Mouse (Mus musculus) intestine, embryonic 14.5 days (tissue): Measurements from ENCODE around the gene Ncam1. TPM values are rescaled to one million over a fixed set of nuclear protein-coding genes. Genes with fewer than 3 reads are reported as not detected.

Experiments
- ATAC-seq: fragments of 200-750 bp; cut with Nextera tagmentation; replicated peaks from 2 replicates; pipeline ENCODE4 v1.8.0; 2017; ENCODE audit warnings: low read depth, moderate number of reproducible peaks, moderate TSS enrichment, moderate library complexity; ENCODE audit not compliant: low FRiP score, low TSS enrichment
- DNase-seq: peaks from one replicate; pipeline ENCODE4 v3.0.0-alpha.2; 2018; ENCODE audit warnings: low spot score
- H3K27ac ChIP-seq: fragments of 300-500 bp; sonication (generic); 2 replicates; pipeline ENCODE4 v1.5.1; 2014; ENCODE audit warnings: low read depth, mild to moderate bottlenecking, control low read depth
- H3K27me3 ChIP-seq: fragments of 300-500 bp; sonication (generic); replicated peaks from 2 replicates; pipeline ENCODE4 v1.6.1; 2014; ENCODE audit warnings: low read length, control low read depth; ENCODE audit not compliant: control insufficient read depth, insufficient read depth
- H3K36me3 ChIP-seq: fragments of 300-500 bp; sonication (generic); 2 replicates; pipeline ENCODE4 v1.6.1; 2014; ENCODE audit warnings: low read length, control low read depth; ENCODE audit not compliant: control insufficient read depth, insufficient read depth
- H3K4me1 ChIP-seq: fragments of 300-500 bp; sonication (generic); replicated peaks from 2 replicates; pipeline ENCODE4 v1.6.1; 2014; ENCODE audit warnings: low read length, control low read depth, mixed read lengths; ENCODE audit not compliant: control insufficient read depth, insufficient read depth
- H3K4me2 ChIP-seq: fragments of 300-500 bp; sonication (generic); 2 replicates; pipeline ENCODE4 v1.6.1; 2014; ENCODE audit warnings: low read length
- H3K4me3 ChIP-seq: fragments of 300-500 bp; sonication (generic); 2 replicates; pipeline ENCODE4 v1.5.1; 2014; ENCODE audit warnings: low read depth, low read length, control low read depth, mixed read lengths
- H3K9ac ChIP-seq: fragments of 300-500 bp; sonication (generic); 2 replicates; pipeline ENCODE4 v1.6.1; 2014; ENCODE audit warnings: mild to moderate bottlenecking, low read length
- H3K9me3 ChIP-seq: fragments of 300-500 bp; sonication (generic); 2 replicates; pipeline ENCODE4 v1.6.1; 2016; ENCODE audit warnings: low read length, control low read depth; ENCODE audit not compliant: control insufficient read depth
- WGBS: fragments of 180-500 bp; shearing (Covaris S2); extraction: QIAGEN DNeasy Blood & Tissue Kit; methylation state at CpG from one replicate; pipeline ENCODE4 v1.1.7; 2014; 5-methylcytosine and 5-hydroxymethylcytosine counted together
- polyA plus RNA-seq: library from polyadenylated mRNA; unstranded; fragments of >200 nt; fragmentation: Nextera tagmentation; extraction: Ambion mirVana; gene quantifications from 2 replicates; pipeline ENCODE4 v1.2.1, GENCODE M21; 2014

The Ncam1 gene
- polyA plus RNA-seq, 1 experiment from 2014 or later: 82.1 TPM

DNA sequence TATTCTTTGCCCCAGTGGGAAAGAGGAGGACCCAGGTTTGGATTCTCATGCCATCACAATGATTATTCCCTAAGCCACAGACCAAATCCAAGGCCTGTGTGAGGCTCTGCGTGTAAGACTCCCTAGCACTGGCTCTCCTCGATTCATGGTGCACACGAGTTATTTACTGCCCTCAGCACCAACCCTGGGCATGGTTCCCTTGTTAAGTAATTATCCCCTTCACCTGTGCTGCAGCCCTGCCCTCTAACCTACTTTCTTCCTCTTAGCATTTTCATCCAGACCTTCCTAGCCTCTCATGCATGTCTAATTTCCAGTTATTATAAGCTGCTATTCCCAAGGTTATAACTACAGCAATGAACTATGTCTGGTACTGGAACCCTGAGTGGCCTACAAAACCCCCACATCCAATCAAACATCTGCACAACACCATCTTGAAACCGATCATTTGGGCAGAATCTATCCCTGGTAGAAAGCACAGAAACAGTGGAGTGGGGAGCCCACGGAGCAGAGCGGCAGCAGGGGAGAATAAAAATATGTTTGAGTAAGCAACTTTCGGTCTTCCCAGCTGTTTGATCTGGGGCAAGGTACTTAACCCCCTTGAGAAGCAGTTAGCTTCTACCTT, 116.8 kb downstream of the Ncam1 start:
- DNase-seq (no peak), ATAC-seq (no peak)
- Histone ChIP-seq H3K36me3 (no peaks in the 10 kb centered on the region), H3K27ac (no peak overlapping the region), H3K4me2 (no peak overlapping the region), H3K9me3 (no peaks in the 10 kb centered on the region), H3K9ac (no peak overlapping the region), H3K4me1 (no peaks in the 10 kb centered on the region; the same call in 1 of the 2 replicates), H3K27me3 (no peaks in the 10 kb centered on the region), H3K4me3 (no peak overlapping the region)
- 78% methylated on average over 7 of the region's 7 CpGs for WGBS

DNA sequence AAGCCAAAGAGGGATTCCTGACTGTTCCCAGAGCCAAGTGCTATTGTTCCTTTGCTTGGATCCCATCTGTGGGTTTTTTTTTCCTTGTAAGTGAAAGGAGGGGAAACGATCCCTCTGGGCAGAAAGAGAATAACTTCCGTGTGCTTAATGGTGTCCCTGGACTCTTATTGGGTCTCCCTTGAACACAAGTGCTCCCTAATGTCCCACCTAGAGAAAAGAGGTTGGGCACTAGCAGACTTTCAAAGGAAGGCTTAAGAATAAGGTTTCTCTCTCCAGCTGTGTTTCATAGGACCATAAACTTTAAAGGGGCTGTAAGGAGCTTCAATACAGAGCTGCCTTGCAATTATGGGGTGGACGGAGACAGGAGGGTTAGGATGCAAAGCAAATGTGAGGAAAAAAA, 119.5 kb downstream of the Ncam1 start:
- no peak for DNase-seq
- Histone ChIP-seq H3K27ac (no peak overlapping the region), H3K4me3 (no peak overlapping the region), H3K4me1 (no peaks in the 10 kb centered on the region; the same call in 1 of the 2 replicates), H3K9me3 (no peaks in the 10 kb centered on the region), H3K27me3 (no peaks in the 10 kb centered on the region), H3K36me3 (no peaks in the 10 kb centered on the region), H3K4me2 (no peak overlapping the region), H3K9ac (no peak overlapping the region)
- WGBS: 62% methylated on average over 3 of the region's 3 CpGs
- no peak for ATAC-seq

DNA sequence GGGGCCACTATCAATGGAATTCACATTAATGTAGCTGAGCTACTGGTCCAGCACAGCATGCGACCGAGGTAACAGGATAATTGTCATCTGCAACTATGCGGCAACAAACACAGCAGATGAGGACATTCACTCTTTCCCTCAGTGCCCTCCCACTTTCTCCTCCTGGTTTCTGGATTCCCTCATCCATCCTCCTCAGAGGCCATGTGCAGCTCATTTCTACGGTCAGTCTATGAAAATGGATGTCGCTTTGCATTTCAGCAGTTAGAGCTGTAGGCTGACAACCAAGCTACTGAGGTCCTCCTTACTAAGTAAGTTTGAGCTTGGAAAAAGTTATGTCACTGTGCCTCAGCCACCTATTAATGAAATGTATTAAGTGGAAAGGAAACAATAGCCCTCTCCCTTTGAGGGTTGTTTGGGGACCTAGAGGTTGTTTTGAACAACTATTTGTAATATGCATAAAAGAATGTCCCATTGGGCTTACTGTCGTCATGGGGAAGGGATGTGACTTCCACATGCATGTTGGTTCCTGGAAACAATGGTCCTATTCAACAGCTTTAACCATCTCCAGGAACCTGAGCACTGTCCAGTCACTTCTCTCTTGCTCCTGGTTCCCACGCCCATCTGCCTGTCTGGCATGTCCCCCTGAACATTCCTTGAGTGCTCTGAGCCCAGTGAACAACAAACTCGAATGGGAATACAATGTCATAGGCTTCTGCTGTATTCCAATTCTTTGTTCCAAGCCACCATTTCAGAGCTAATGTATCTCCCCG, 122.8 kb downstream of the Ncam1 start:
- Histone ChIP-seq H3K4me3 (no peak overlapping the region), H3K9ac (no peak overlapping the region), H3K9me3 (no peaks in the 10 kb centered on the region)

DNA sequence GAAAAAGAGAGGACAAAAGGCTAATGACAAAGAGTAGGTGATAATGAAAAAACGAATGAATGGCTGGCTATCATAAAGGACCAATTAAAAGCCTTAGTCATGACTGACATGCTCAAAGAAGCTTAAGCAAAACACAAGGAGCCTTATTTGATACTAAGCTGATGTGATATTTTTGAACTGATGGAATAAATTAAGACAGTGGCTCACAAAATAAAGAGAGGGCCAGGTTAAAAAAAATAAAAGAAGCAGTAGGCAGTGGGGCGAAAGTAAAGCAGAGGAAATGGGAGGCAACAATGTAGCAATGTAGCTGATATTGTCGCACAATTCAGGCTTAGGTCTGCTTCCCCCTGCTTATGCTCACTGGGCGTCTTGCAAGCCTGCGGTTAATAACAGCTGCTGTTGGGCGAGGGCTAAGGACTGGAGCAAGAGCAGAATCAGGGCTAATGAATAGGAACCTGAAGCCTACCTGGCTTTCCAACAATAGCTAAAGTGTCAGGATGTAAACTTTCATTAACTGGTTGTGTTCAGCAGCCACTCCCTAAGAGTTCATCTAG, 126.0 kb downstream of the Ncam1 start:
- H3K4me2 ChIP-seq: no peak overlapping the region
- no peaks in the 10 kb centered on the region for H3K4me1 ChIP-seq
- no peaks in the 10 kb centered on the region for H3K27me3 ChIP-seq
- H3K27ac ChIP-seq: no peak overlapping the region
- ATAC-seq (no peak), DNase-seq (no peak)
- no peak overlapping the region for H3K9ac ChIP-seq
- H3K36me3 ChIP-seq: no peaks in the 10 kb centered on the region
- H3K4me3 ChIP-seq: no peak overlapping the region
- 76% methylated on average over 6 of the region's 6 CpGs for WGBS
- H3K9me3 ChIP-seq: no peaks in the 10 kb centered on the region

More for the DNA sequence above, 122.8 kb downstream of the Ncam1 start:
- Histone ChIP-seq H3K4me2 (no peak overlapping the region), H3K27ac (no peak overlapping the region), H3K4me1 (no peaks in the 10 kb centered on the region), H3K36me3 (no peaks in the 10 kb centered on the region), H3K27me3 (no peaks in the 10 kb centered on the region)
- DNase-seq: no peak
- 70% methylated on average over 9 of the region's 9 CpGs for WGBS
- ATAC-seq: no peak

DNA sequence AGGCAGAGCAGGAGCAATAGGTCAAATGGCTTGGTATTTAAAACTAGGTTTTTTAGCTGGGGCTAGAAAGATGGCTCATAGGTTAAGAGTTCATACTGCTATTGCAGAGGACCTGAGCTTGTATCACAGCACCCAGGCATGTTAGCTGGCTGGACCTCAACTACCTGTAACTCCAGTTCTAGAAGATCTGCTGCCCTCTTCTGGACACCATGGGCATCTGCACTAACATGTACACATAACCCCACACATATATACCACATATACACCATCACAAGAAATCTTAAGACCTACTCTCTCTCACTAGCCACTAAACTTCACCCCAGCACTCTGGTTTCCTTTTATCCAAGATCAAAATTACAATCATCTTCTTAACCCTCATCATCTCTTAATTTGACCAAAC, 131.7 kb downstream of the Ncam1 start:
- H3K27ac ChIP-seq: no peak overlapping the region
- H3K9ac ChIP-seq: no peak overlapping the region
- H3K9me3 ChIP-seq: no peaks in the 10 kb centered on the region
- H3K27me3 ChIP-seq: no peaks in the 10 kb centered on the region
- H3K4me1 ChIP-seq: no peaks in the 10 kb centered on the region
- H3K4me2 ChIP-seq: no peak overlapping the region
- no peak overlapping the region for H3K4me3 ChIP-seq
- DNase-seq (no peak), ATAC-seq (no peak)
- H3K36me3 ChIP-seq: no peaks in the 10 kb centered on the region

DNA sequence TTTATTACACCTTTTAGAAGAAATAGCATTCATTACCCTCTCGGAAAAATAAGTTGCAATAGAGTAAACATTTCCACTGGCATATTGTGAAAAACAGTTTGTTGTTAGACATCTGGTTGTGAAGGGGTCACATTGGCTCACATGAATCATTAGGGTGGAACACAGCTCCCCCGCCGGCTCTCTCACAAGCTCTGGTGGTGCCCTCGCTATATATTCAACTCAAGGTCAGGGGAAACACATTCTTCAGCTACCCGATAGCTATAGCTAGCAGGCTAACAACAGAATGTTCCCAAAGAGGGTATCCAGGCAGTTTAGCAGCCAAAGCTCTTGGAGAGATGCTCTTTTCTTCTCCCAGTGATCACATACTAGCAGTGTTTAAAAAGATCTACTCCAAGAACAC, 133.4 kb downstream of the Ncam1 start:
- Histone ChIP-seq H3K4me3 (no peak overlapping the region), H3K27me3 (no peaks in the 10 kb centered on the region), H3K27ac (no peak overlapping the region), H3K4me2 (no peak overlapping the region), H3K36me3 (no peaks in the 10 kb centered on the region), H3K4me1 (no peaks in the 10 kb centered on the region), H3K9me3 (no peaks in the 10 kb centered on the region), H3K9ac (no peak overlapping the region)
- ATAC-seq: no peak
- no peak for DNase-seq
- WGBS: 27% methylated on average over 5 of the region's 5 CpGs

DNA sequence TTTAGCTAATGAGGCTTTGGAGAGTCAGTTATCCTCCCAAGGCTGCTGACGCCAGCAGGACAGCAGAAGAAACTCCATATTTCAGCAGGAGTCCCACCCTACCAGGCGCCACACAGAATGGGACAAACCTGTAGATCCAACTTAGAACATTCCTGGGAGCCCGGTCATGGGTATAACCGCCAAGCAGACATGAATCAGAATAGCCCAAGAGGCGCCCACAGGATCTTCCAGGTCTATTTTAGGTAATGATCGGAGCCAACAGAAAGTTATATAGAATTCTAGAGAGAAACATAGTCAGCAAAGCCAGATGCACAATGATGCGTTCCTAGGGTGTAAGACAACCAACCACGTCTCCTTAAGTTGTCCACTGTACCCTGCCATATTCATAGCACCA, 134.8 kb downstream of the Ncam1 start:
- no peak for DNase-seq
- no peak overlapping the region for H3K27ac ChIP-seq
- ATAC-seq: no peak
- no peaks in the 10 kb centered on the region for H3K9me3 ChIP-seq
- no peaks in the 10 kb centered on the region for H3K36me3 ChIP-seq
- no peaks in the 10 kb centered on the region for H3K27me3 ChIP-seq
- 94% methylated on average over 8 of the region's 8 CpGs for WGBS
- no peak overlapping the region for H3K9ac ChIP-seq
- H3K4me3 ChIP-seq: no peak overlapping the region
- H3K4me1 ChIP-seq: no peaks in the 10 kb centered on the region
- no peak overlapping the region for H3K4me2 ChIP-seq

DNA sequence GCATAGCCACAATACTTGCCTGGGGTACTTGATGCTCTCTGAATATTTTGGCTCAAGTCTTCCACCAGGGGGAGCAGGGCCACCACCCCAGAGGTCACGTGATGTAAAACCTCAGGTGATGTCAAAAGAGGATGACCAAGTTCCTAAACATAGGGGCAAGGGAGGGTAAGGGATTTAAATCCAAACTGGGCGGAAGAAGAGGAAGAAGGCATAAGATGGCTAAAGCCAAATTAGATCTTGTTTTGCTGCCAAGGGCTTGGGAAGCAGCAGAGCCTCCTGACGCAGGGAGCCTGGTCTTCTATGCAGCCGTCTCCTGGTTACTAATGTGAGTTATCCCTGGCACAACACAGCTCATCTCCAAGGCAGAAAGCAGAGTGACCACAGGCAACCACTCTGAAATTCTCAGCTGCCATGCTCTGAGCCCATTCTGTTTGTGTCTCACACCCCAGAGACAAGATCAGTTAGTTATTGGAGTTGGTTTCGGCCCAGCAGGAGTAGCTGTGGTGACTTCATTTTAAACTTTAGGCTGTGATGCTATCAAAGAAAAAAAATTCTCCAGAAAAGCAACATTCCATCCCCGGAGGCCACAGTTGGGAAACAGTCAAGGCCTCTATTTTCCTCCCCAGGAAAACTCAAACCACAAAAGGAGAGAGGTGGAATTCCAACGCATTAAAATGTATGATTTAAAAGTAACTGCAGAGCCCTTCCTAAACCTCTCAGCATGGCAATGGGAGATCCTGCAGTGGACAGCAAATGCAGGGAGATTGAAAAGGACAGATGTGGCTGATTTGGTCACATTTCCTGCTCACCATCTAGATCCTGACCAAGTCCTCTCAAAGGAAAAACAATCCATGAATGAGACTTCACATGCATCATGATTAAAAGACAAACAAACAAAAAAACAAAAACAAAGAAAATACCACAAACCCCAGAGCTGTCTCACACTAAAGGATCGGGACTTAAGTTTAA, 135.5 kb downstream of the Ncam1 start:
- ATAC-seq (no peak), DNase-seq (no peak)
- no peaks in the 10 kb centered on the region for H3K9me3 ChIP-seq
- H3K36me3 ChIP-seq: no peaks in the 10 kb centered on the region
- H3K4me3 ChIP-seq: no peak overlapping the region
- H3K27me3 ChIP-seq: no peaks in the 10 kb centered on the region
- H3K4me2 ChIP-seq: no peak overlapping the region
- H3K27ac ChIP-seq: no peak overlapping the region
- no peak overlapping the region for H3K9ac ChIP-seq
- 82% methylated on average over 8 of the region's 8 CpGs for WGBS
- H3K4me1 ChIP-seq: no peaks in the 10 kb centered on the region
